Mouse (Mus musculus) ovary, postnatal 10 days (tissue): Measurements from ENCODE around the gene Gast.
"Not testable (repeated sequence)": the region's sequence is repeated elsewhere in the genome, so short reads cannot be mapped to it uniquely, and the experiment has no call there.

Experiments used
- DNase-seq: peaks from one replicate; pipeline ENCODE4 v3.0.0; 2022; ENCODE audit warnings: low spot score

Gast gene

DNA sequence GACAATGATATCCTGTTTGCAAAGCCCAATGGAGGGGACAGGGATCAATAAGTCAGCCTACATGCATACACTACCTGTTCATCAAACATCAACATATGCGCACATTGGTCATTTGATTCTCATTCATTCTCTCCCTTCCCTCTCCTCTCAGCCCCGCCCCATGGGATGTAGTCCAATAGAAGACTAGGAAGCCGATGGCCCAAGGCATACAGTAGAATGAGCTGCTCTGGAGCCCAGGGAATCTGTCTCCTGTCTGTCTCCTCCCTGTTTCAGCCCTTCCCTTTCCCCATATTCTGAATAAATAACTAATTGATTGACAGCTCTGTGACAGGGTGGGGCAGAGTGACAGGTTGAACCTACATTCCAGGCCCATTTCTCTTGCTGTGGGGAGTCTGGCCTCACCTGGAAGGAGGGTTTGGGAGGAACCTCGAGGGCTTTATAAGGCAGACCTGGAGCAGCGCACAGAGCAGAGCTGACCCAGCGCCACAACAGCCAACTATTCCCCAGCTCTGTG, at the start of gene Gast:
Gene Gast, plus strand, starts transcription at position 464 of the 514 bp plus-strand sequence.
- no peak for DNase-seq

DNA sequence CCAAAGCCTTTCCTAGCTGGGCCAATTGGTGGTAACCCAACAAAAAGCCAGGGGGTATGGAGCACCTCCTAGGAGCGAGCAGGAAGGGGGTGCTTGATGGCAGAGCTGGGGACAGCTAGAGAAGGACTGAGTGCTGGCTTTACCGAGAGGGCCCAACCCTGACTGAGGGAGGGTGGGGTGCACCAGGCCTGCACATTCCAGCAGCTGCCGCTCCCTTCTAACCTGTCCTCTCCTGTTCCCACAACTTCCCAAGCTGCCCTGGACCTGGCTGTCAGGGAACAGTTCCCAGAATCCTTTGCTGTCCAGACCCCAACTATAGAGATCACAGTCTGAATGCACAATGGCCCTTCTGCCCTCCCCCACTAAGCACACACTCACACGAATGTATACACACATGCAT, 49.2 kb upstream of the Gast start:
- no peak for DNase-seq

DNA sequence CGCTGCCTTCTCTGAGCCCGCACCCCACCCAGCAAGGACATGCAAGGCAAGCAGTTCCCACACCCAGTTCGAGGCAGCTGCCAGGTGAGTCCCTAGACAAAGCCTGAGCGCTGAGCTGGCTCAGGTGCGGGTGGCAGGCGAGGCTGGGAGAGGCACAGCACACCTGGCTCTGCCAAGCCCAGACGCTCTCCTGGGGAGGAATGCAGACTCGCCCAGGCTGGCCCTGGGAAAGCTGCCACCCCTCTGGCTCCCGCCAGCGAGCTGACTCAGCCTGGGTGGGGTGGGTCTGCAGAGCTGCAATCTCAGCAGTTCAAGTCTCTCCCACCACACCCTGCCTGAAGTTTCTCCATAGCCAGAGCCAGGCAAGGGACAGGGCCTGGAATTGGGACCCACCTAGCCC, 47.2 kb upstream of the Gast start:
- peak; percentile 31 for DNase-seq

- DNase-seq, result no peak
Measured at GRCm38 (mm10) chr11:100288942-100289341, 45.3 kb upstream of the Gast start.

- no peak for DNase-seq
Measured at GRCm38 (mm10) chr11:100290235-100290634, 44.0 kb upstream of the Gast start.

- DNase-seq, result no peak
Measured at GRCm38 (mm10) chr11:100292884-100293283, 41.3 kb upstream of the Gast start.

DNA sequence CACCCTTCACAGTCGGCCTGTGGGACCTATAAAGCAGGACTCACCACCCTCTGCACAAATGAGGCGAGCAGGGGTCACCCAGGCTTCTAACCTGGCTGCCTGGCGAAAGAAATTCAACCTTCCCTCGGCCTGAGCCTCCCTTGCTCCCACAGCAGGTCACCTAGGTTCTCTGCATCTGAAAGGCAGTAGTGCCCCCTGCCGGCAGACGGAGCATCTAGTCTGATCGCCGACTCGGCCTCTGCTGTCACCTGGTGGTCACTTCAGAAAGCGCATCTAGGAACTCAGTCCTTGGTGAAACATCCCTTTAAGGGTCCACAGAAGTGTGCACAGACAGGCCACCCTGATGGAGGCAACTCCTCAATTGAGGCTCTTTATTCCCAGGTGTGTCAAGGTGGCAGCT, 38.9 kb upstream of the Gast start:
- peak; percentile 66 for DNase-seq

- DNase-seq, result no peak
Measured at GRCm38 (mm10) chr11:100297801-100298200, 36.4 kb upstream of the Gast start.

- DNase-seq, result peak; percentile 66
Measured at GRCm38 (mm10) chr11:100298274-100299036, 35.8 kb upstream of the Gast start.

DNA sequence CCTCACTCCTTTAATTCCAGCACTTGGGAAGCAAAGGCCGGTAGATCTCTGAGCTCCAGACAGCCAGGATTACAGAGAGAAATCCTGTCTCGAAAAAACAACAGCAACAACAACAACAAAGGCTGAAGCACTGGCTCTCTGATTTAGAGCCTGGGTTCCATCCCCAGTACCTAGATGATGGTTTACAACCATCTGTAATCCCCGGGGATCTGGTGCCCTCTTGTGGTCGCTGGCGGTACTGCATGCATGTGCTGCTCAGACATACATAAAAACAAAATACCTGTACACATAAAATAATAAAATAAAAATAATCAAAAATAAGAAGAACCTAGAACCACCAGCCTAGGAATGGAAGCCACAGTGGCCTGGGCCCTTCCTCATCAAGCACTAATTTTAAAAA, 33.9 kb upstream of the Gast start:
- DNase-seq, result no peak

DNA sequence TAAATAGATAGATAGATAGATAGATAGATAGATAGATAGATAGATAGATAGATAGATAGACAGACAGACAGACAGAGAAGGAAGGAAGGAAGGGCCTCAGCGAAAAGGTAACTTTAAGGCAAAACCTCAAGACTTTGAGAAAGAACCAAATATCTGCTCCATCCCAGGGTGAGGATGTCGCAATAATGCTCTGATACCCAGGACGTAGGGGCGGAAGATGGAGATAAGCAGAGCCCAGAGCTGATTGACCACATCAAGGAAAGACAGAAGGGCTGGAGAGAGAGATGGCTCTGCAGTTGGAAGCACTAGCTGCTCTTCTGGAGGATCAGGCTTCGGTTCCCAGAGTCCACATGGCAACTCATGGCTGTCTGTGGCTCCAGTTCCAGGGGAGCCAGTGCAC, 32.9 kb upstream of the Gast start:
- DNase-seq, result no peak

GRCm38 (mm10) chr11:100307900-100308299, 26.3 kb upstream of the Gast start:
- no peak for DNase-seq

- not testable (repeated sequence) for DNase-seq
Measured at GRCm38 (mm10) chr11:100308672-100309071, 25.5 kb upstream of the Gast start.

DNA sequence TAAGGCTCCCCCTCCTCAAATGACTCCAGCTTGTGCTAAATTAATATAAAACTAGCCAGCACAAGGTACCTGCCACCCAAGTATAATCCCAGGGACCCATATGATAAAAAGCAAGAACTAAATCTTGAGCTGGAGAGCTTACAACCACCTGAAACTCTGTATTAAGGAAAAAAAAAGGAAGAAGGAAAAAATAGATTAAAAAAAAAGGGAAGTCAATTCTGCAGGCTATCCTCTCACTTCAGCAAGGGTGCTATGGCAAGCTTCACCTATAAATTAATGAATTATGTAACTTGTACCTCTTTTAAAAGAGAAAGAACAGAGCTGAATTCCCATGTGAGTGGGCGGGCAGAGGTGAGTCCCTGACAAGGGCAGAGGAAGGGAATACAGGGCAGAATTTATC, 22.6 kb upstream of the Gast start:
- DNase-seq, result no peak

DNA sequence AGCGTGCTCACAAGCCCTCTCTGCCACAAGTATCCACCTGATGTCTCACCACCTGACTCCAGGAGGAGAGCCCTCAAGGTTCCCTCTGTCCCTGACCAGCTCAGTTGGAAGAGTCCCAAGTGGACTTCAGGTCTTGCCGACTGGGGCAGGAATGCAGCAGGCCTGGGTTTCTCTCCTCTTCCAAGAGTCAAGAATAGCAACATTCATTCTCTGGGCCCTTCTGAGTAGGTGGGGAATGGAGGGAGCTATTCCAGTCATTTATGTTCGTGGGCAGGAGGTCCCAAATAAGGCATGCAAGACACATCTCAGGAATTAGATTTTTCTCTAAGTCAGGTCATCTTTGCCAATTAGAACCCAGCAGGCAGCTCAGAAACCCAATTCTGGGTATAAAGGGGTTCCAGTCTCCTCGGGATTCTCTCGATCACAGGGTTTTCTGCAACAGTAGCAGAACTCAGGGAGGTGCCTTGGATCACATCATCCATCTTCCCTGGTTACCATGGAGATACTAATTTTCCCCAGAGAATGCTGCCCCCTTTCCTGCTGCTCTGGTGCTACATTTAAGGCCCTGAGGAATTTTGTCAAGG, 22.0 kb upstream of the Gast start:
- DNase-seq, result no peak

GRCm38 (mm10) chr11:100313424-100313823, 20.8 kb upstream of the Gast start:
- DNase-seq, result no peak

DNA sequence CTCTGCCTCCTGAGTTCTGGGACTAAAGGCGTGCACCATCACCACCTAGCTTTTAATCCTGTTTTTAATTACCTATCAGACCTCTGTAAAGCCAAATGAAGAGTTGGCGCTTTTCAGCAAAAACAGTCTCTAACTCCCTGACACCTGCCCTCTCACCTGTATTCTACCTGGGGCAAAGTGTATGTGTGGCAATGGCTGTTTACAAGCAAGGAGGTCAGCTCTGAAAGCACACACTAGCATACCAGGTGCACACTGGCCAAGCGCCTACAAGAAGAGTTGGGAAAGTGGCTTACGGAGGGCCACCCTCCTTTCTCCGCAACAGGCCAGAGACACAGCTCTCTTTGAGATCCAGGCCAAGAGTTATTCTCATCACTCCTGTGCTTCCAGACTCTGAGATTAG, 18.8 kb upstream of the Gast start:
- DNase-seq, result no peak

DNA sequence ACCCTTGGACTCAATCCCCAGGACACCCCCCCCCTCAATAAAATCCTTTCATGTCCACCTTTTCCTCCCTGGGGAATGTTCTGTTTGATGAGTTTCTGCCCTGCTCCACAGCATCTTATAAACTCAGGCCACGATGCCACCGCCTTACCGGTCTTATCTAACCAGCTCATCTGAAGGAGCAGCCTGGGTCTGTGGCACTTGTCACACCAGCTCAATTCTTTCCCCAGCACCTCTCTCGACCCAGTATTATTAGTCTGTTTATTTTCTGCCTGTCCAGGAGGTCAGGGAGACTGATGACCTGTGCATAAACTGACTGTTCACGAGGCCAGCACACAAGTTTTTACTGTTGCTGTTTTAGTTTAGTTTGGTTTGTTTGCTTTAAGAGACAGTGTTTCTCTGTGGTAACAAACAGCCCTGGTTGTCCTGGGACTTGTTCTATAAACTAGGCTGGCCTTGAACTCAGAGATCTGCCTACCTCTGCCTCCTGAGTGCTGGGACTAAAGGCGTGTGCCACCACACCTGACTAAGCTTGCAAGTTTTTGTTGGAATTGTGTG, 16.3 kb upstream of the Gast start:
- DNase-seq, result no peak

- no peak for DNase-seq
Measured at GRCm38 (mm10) chr11:100318529-100319451, 15.4 kb upstream of the Gast start.

GRCm38 (mm10) chr11:100319492-100320171, 14.6 kb upstream of the Gast start, which contains the start of gene Eif1:
TSS of gene Eif1 (plus strand) at chr11:100319885.
- DNase-seq, result peak; percentile 99

DNA sequence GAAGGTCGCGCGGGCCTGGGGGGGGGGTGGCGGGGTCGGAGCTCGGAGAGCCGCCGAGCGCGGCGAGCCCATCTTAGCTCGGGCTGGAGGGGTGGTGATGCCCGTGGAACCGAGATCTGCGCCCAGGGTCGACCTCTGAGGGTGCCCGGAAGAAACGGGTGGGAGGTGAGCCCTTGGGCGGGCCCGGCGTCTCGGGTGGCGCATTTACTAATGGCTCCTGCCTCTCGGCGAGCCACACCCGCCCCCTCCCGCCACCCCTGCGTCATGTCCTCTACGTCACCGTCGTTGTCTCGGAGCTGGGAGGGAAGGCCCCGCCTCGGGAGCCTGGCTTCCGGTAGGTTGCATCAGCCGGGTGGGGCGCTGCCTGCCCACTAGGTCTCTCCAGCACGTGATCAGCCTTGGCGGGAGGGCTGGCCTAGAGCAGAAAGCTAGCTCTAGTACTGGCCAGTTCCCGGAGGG, 14.0 kb upstream of the Gast start:
- DNase-seq, result peak; percentile 80
